Mouse (Mus musculus) frontal cortex, postnatal 10 days (tissue): ENCODE data around the gene Cldn10.
"Not testable (repeated sequence)": the region's sequence is repeated elsewhere in the genome, so short reads cannot be mapped to it uniquely, and the experiment has no call there.

ENCODE experiments used
- DNase-seq, 2 experiments: peaks; one replicate each; pipeline ENCODE4 v3.0.0; 2022; ENCODE audit warnings: low spot score in 2 of 2, mixed read lengths in 1 of 2

Gene Cldn10

DNA sequence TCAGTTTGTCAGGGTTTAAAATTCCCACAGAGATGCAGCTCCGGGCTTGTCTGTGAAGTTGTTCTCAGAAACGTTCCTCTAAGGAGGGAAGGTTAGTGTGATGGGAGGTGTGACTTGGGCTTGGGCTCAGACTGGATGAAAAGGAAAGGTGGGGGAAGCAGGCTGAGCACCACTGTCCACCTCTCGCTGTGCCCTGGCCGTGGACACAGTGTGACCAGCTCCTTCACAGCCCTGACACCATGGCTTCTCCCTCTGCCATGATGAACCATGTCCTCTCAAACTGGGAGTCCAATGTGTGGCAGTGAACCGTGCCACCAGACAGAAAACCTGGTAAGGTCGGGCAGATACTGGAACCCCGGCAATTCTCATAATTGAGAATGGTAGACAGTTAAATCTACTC lies 6.1 kb upstream of the Cldn10 start:
- no peak for DNase-seq

DNA sequence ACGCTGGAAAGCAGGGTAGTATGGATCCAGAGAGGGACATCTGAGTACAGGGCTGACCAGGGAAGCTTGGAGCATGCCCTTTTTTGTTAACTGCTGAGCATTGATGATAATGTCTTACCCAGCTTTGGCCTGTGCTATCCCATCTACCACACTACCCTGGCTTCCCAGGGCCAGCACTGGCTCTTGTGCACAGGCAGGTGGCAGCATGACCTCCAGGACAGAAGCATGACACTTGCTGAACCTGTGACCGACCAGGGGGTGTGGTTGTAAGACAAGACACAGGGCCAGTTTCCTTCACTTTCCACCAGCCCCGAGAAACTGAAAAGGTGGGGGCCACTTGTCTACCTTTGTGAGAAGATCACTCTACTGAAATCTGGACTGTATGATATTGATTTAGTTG lies 5.5 kb upstream of the Cldn10 start:
- no peak for DNase-seq

DNA sequence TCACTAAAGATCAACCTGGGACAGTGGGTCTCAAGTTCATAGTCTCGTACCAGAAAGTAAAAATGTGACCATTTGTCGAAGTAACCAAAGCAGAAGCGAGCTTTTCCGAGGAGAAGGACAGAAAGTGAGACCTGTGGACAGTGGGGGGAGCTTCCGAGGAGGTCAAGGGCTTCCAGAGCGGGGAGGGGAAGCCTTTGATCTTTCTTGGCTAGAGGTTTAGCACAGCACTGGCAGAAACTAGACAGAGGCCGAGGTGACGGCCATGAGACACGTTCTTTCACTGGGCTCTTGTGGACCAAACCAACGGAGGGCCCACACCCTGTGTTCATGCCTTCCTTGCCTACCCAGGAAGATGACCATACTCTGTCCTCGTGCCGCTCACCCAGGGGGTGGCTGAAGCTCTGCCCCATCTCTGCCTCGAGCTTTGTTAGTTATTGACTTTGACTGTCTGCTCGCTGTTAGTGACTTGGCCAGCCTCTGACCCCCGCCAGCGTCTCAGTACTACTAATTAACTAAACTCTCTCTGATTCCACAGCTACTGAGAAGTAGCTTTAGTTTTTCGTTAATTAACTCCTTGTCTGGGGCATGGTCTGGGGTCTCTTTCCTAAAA lies 4.3 kb upstream of the Cldn10 start:
- DNase-seq, result no peak

DNA sequence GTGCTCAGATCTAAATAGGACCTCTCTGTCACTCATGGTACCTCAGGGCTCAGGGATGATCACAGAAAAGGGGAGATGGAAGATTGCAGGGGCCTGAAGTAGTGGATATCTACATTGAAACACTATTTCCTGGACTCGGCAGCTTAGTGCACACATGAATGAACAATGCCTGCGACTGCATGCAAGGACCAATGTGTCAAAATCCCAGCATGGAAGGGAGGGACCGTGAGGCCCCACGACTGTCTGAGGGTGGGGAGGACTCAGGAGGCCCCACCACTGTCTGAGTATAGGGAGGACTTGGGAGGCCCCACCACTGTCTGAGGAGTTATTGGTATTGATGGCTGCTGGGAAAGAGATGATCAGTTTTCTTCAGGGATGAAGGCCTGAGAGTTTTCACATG lies 2.5 kb downstream of the Cldn10 start:
- no peak for DNase-seq

DNA sequence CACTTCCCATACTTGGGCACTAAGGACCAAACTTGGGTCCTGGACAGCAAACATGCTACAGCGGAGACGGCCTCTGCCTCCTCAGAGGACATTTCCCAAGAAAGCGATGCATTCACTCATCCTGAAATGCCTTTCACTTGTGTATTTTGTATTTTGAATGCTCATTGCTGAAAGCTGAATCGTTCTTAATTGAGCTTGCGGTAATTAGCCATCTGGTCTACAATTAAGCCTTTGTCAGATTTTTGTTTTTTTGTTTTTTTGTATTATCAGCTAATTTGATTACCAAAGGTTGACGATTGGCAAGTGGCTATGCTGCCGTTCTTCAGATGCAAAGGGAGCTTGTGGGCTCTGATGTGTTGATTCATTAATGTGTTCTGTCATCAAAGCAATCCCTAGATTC lies 5.2 kb downstream of the Cldn10 start:
- no peak for DNase-seq

DNA sequence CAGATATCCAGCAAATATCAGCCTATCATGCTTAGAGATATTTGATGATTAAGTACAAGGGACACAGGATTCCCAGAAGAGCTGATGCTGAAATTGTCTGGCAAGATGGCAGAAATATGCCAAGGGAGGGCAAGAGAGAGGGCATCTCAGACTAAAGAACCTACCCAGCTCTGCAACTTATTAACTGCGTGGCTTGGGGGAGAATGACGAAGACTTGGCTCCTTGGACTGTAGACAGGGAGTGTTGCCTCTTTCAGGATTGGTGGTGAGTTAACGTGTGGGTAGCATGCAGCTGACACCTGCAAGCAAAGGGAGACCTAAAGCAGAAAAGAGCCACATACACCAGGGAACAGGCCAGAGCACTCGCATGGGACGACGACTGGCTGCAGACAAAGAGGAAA lies 5.7 kb downstream of the Cldn10 start:
- no peak for DNase-seq

DNA sequence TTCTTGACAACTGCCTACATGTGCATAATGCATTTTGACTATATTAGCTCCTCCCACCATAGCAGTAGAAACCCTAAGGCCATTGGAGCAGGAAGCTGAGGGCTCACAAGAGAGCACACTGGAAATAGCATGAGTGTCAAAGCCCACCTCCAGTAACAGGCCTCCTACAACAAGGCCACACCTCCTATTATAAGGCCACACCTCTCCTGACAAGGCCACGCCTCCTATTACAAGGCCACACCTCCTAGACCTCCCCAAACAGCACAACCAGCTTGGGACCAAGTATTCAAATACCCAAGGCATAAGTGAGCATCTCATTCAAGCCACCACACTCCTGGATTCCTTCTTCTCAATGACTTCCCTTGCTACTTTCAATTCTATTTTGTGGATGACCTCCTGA lies 6.5 kb downstream of the Cldn10 start:
- no peak for DNase-seq

DNA sequence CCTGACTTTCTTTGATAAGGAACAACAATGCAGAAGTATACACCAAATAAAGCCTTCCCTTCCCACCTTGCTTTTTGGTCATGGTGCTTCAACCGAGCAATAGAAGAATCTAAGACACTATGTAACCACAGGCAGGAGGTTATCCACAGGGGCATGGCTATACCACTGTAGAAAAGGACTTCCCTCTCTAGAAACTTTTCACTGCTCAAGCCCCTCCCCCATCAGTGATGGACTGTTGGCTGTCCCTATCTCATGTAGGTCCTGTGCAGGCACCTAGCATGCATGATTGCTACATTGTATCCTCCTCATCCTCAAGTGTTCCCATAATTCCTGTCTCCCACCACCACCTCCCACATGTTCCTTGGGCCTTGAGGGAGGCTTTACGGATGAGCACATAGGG lies 7.2 kb downstream of the Cldn10 start:
- DNase-seq, result no peak

DNA sequence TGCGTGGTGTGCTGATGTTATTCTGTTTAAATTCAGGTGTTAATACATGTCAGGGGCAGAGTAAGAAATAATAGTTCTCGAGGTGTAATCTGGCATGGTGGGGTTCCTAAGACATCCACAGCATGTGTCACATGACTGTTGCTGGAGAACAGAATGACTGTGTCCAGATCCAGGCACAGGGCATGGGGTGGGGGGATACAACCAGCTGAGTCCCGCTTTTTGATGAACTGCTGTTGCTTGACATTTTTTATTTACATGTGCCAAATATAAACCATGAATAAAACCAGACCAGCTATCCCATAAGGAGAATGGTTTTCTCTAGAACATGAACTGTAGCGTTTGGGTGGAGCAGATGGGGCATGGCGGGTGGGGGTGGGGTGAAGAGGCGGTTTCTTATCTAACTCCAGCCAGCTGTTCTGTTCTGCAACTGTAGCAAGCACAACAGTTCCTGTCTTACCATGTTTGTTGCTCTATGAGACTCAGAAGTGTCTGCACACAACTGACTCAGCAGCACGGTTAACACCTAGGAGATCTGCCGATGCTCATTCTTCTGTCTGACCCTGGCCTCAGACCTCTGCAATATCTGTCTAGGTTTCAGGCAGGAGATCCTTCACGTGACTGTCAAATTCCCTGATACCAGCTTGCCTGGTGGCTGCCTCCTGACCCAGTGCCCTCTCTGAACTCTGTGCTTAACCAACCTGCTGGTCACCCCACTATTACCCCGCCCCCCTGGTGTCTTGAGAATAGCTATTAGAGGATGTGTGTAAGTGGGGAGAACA lies 8.4 kb downstream of the Cldn10 start:
- DNase-seq, result no peak

DNA sequence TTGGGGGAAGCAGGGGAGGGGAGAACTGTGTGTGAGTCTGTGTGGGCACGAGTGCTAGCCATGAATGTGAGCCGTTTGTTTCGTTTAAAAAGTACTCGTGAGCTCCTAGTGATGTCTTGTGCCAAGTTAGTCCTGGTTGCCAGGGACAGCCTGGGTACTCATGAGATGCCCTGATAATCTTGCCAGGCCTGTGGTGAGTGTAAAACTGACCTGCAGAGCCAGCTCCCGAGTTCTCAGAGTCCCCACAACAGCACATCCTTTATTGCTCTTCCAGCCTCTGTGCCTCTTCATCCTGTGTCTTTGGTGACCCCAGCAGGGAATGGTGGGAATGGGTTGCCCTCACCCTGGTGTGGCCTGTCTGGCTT lies 9.0 kb downstream of the Cldn10 start:
- no peak for DNase-seq

DNA sequence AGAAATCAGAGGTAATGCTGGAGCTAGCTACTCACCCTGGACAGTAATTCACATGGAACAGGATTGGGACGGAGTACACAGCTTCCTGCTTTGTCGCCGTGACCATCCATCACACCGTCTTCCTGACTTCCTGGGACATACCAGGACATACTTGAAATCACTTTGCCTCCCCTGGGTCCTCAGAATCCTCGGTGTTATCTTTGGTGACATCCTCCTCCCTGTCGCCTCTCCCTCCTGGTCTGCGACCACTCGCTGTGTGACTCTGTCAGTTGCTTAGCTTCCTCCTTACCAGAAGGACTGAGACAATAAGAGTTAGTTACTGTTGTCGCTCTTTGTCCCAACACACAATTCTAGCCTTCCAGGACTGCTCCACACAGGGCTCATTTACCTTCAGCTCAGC lies 9.6 kb downstream of the Cldn10 start:
- DNase-seq, result no peak

DNA sequence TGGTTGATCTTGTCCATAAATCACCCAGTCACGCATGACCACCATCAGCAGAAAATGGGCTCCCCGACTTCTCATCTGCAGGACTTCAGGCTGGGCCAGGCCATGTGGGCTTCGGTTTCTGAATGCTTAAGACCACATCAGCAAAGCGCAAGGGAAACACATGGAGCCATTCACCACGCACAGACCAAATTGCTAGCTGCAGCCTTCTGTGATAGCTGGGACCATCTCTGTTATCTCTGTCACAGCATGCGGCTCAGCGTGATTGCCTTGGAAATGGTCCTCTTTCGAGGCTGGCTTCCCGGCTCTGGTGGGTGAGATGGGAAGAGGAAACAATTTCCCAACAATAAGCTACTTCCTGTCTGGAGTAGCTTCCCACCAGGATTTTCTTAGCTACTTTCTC lies 12.2 kb downstream of the Cldn10 start:
- no peak for DNase-seq

DNA sequence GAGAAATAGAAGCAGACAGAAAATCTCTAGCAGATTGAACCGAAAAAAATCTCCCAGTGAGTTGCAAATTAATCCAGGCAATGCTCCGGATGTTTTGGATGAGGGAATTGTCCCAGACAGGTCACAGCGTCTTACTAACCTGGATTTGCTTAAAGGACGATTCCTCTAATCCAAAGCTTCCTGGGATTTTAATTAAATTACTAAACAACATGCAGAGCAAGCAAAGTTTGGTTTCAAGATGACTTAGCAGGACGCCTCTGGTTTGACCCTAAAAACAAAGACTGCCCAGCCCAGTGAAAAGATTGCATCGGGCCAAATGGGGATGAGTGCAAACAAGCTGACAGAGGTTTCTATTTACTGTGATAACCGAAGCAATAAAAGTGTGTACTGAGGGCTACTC lies 16.2 kb downstream of the Cldn10 start:
- DNase-seq, result no peak

DNA sequence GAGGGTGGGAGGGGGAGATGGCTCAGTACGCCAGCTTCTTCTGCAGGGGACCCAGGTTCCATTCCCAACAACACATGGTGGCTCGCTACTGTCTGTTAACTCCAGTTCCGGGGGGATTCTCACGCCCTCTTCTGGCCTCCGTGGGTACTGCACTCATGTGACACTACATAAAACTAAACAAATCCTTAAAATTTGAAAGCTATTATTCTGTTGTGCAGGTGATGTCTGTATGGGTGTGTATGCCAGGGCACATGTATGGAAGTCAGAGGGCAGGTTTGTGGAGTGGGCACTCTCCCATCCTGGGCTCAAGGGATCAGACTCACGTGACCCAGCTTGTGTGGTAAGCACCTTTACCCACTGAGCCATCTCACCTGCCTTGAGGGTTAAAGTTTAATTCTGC lies 16.6 kb downstream of the Cldn10 start:
- DNase-seq, result no peak

DNA sequence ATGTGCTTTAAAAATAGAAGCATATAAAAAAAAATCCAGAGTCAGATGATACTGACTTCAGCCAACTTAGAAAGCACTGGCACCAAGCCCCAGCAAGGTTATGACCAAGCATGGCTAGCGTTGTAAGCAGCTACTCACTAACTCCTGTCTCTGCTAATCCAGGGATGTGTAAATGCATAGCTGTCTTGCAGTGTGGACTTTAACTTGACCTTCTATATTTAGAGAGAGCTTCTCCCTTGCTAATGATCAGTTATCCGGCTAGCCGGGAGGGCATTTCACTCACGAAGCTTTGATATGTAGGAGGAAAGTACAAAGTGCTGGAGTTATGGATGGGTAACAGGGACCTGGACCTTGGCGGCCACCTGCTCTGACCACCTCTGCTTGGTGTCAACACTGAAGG lies 19.9 kb downstream of the Cldn10 start:
- no peak for DNase-seq

DNA sequence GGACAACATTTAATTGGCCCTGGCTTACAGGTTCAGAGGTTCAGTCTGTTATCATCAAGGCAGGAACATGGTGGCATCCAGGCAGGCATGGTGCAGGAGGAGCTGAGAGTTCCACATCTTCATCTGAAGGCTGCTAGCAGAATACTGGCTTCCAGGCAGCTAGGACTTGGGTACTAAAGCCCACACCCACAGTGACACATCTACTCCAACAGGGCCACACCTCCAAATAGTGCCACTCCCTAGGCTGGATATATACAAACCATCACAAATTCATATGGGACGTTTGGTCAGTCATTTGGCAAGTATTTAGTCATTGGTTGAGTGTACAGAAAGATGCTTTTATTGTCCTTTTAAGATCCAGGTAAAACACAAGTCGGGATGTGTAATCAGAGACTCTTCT lies 20.5 kb downstream of the Cldn10 start:
- DNase-seq, result not testable (repeated sequence)

DNA sequence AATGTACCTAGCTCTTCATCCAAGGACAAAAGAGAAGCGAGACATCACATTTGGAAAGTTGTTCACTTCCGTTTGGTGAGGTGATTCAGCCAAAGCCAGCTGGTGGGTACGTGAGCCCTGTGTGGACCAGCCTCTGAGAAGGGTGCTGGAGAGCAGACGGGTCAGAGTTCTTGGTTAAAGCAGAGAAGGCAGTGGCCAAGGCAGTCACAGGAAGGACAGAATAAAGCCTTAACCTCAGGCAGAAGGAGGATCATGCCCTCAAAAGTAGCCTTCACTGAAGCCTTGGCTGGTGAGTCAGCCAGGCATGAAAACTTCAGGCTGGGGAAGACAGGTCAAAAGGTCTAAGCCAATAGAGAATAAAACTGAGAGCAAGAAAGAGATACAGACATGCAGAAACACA lies 22.0 kb downstream of the Cldn10 start:
- DNase-seq, result no peak

DNA sequence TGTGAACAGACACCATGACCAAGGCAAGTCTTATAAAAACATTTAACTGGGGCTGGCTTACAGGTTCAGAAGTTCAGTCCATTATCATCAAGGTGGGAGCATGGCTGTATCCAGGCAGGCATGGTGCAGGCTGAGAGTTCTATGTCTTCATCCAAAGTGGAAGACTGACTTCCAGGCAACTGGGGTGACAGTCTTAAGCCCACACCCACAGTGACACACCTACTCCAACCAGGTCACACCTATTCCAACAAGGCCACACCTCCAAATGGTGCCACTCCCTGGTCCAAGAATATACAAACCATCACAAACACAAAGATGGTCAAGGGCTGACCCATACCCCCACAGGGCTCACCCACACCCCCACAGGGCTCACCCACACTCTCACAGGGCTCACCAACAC lies 23.5 kb downstream of the Cldn10 start:
- DNase-seq, result not testable (repeated sequence)

DNA sequence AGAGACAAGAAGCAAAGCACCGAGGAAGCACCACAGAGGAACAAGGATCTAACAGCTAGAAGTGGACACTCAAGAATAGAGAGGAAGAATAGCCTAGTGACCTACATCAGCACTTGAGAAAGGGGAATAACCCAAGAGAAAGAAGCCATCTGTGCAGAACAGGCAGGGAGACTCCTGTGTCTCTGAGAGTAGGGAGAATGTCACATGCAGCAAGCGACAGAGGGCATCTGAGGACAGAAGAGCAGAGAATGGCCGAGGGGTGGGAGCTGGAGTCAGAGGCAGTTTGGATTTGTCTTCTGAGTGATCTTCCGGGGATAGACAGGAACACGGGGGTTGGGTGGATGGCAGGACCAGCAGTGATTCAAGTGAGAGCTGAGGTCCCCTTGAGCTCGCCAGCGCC lies 25.4 kb downstream of the Cldn10 start:
- DNase-seq, result no peak

DNA sequence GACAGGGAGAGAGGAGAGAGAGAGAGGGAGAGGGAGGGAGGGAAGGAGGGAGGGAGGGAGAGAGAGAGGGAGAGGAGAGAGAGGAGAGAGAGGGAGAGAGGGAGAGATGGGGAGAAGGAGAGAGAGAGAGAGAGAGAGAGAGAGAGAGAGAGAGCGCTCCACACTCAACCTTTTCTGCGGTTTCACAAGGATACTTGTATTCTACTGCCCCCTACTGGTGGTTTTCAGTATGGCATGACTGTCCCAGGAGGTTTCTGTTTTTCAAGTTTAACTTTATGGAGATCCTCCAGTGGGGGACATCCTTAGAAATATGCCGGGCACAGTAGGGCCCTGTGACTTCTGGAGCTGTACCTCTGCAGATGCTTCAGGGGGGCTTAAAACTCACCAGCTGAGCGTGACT lies 28.8 kb downstream of the Cldn10 start:
- no peak for DNase-seq

DNA sequence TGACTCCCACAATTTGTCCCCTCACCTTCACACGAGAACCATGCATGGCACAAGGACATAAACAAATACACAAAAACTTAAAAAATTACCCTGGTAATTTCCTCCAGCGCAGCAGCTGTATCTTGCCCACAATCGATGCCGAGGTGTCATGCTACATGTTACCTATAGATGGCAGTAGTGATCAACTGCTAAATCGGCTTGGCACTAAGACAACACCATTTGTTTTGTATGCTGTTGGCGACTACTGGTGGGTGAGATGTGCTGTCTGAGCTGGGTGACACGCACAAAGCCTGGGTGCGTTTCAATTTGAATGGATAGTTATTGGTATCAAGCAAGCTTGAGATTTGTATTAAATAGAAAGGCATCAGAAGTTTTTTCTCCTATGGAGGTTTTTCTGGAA lies 32.4 kb downstream of the Cldn10 start:
- DNase-seq, result peak; percentile 34 to 50

DNA sequence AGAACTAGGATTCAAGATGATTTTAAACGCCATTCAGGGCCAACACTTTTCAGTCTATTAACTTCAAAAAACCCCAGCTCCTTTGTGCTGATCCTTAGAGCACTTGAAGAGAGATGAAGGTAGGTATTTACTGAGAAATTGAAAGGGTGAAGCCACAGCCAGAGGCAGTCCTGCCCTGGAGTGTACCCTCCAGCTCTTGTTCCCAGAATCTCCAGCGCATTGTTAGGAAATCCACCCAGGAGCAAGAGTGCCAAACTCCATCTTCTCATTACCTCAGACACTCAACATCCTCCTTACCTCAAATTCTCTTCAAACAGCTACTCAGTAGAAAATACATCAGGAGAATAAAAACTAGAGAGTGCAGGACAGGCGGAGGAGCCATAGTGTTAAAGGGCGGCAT lies 35.1 kb downstream of the Cldn10 start:
- no peak for DNase-seq

DNA sequence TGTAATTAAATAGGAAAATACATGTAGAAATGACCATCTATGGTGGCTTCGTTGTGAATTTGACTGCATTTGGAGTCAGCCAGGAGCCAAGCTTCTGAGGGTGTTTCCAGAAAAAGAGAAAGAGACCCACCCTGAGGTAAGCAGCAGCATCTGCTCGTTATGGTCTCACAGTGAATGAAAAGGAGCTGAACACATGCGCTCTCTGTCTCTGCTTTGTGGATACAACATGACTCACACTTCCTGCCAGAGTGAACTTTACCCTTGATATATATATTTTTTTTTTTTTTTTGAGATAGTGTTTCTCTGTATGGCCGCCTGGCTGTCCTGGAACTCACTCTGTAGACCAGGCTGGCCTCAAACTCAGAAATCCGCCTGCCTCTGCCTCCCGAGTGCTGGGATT lies 35.6 kb downstream of the Cldn10 start:
- no peak for DNase-seq

DNA sequence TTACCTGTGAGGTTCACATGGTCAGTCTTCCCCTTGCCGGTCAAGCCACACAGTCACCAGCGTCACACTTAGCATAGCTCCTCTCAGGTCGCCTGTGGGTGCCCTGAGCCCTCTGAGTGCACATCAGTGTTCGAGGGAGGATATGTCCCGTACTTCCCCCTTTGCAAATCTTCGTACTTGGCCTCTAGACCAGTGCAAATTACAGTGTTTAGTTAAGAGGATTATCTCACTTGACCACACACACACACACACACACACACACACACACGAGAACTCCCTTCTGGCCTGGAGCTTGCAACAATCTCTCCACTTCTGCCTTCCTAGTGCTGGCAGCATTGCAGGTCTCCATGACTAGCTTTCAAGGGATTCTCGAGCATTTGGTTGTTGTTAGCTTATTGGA lies 38.6 kb downstream of the Cldn10 start:
- no peak for DNase-seq
